Mouse (Mus musculus) G1E (cell line): ENCODE results near the gene Nap1l5. TPM values are rescaled to one million over a fixed set of nuclear protein-coding genes. Genes with fewer than 3 reads are reported as not detected.
"Not testable (repeated sequence)": the region's sequence is repeated elsewhere in the genome, so short reads cannot be mapped to it uniquely, and the experiment has no call there.

Experiments
- ATAC-seq: 2 replicates; pipeline ENCODE4 v1.8.0; 2016; ENCODE audit warnings: mild to moderate bottlenecking; ENCODE audit not compliant: insufficient number of reproducible peaks, poor library complexity, low FRiP score, severe bottlenecking; ENCODE audit errors: extremely low read depth
- DNase-seq: peaks from one replicate; pipeline ENCODE4 v3.0.0; 2012; ENCODE audit warnings: low spot score
- H3K27me3 ChIP-seq: 2 replicates; pipeline ENCODE4 v1.6.1; 2012; ENCODE audit warnings: mild to moderate bottlenecking, low read length, inconsistent platforms; ENCODE audit not compliant: insufficient read depth
- H3K36me3 ChIP-seq: replicated peaks from 2 replicates; pipeline ENCODE3; 2012; ENCODE audit warnings: mild to moderate bottlenecking, inconsistent platforms
- H3K4me1 ChIP-seq: 2 replicates; pipeline ENCODE4 v1.6.1; 2012; ENCODE audit warnings: low read depth, low read length, inconsistent platforms, mixed read lengths; ENCODE audit not compliant: insufficient read depth
- H3K4me3 ChIP-seq: 2 replicates; pipeline ENCODE4 v1.5.1; 2012; ENCODE audit warnings: low read depth, mild to moderate bottlenecking, inconsistent platforms, low read length, moderate library complexity, mixed read lengths
- H3K9me3 ChIP-seq: replicated peaks from 2 replicates; pipeline ENCODE4 v1.6.1; 2012; ENCODE audit warnings: inconsistent platforms
- CTCF ChIP-seq: IDR thresholded peaks from 2 replicates; pipeline ENCODE4 v1.5.1; 2012; ENCODE audit warnings: low read depth, low read length, inconsistent platforms, mixed read lengths
- GATA1 ChIP-seq: IDR thresholded peaks from 2 replicates; pipeline ENCODE4 v1.6.1; 2012; ENCODE audit warnings: borderline replicate concordance, low read length, inconsistent platforms, mixed read lengths
- GATA2 ChIP-seq: IDR thresholded peaks from 2 replicates; pipeline ENCODE4 v1.6.1; 2012; ENCODE audit warnings: low read depth, low read length, inconsistent platforms, borderline replicate concordance
- POLR2AphosphoS5 ChIP-seq: IDR thresholded peaks from 2 replicates; pipeline ENCODE4 v1.6.1; 2012; ENCODE audit warnings: low read depth, low read length, inconsistent platforms; ENCODE audit not compliant: insufficient replicate concordance
- TAL1 ChIP-seq: conservative IDR thresholded peaks from 2 replicates; pipeline ENCODE4 v1.6.1; 2012; ENCODE audit warnings: low read depth, low read length, inconsistent platforms, mixed read lengths
- polyA plus RNA-seq: library from polyadenylated mRNA; stranded (reverse); fragments of >175 nt; gene quantifications from 2 replicates; pipeline ENCODE4 v1.2.3, GENCODE M21; 2012
- total RNA-seq, 2 experiments: library from RNA; stranded (forward) in 1 of 2; stranded (reverse) in 1 of 2; fragments of 200-1000 nt in 1 of 2; fragments of >200 nt in 1 of 2; fragmentation: Nextera tagmentation in 1 of 2; gene quantifications; 2 replicates each; pipeline ENCODE4 v1.2.3; 2014 to 2017

Gene Nap1l5
- total and polyA plus RNA-seq, 3 experiments, result not detected

- H3K4me1 ChIP-seq, result no peaks in the 10 kb centered on the region; the same call in 1 of the 2 replicates
- peaks cover 5% of the 10 kb centered on the region; the same call in 1 of the 2 replicates for H3K27me3 ChIP-seq
- no peak for TF ChIP-seq GATA2
- no peak for TF ChIP-seq TAL1
- TF ChIP-seq POLR2AphosphoS5, result no peak
- TF ChIP-seq GATA1, result no peak
- no peak for TF ChIP-seq CTCF
- no peaks in the 10 kb centered on the region for H3K9me3 ChIP-seq
- DNase-seq (no peak), ATAC-seq (no peak)
- H3K36me3 ChIP-seq, result no peaks in the 10 kb centered on the region
- no peak overlapping the region for H3K4me3 ChIP-seq
Measured at GRCm38 (mm10) chr6:58879987-58880386, 26.9 kb downstream of the Nap1l5 start.

GRCm38 (mm10) chr6:58879572-58879971, 27.3 kb downstream of the Nap1l5 start:
- Histone ChIP-seq H3K27me3 (peaks cover 5% of the 10 kb centered on the region; the same call in 1 of the 2 replicates), H3K36me3 (no peaks in the 10 kb centered on the region), H3K4me3 (no peak overlapping the region)

GRCm38 (mm10) chr6:58867858-58868257, 39.0 kb downstream of the Nap1l5 start:
- ATAC-seq, H3K36me3 ChIP-seq, DNase-seq, H3K4me1 ChIP-seq, H3K27me3 ChIP-seq, H3K4me3 ChIP-seq, H3K9me3 ChIP-seq: not testable (repeated sequence)

More at GRCm38 (mm10) chr6:58879572-58879971, 27.3 kb downstream of the Nap1l5 start:
- TF ChIP-seq CTCF, result no peak
- no peak for TF ChIP-seq TAL1
- TF ChIP-seq GATA2, result no peak
- TF ChIP-seq POLR2AphosphoS5, result no peak
- no peak for TF ChIP-seq GATA1
- ATAC-seq, result no peak
- H3K9me3 ChIP-seq, result no peaks in the 10 kb centered on the region
- no peaks in the 10 kb centered on the region; the same call in 1 of the 2 replicates for H3K4me1 ChIP-seq
- no peak for DNase-seq

GRCm38 (mm10) chr6:58863631-58864235, 43.1 kb downstream of the Nap1l5 start:
- no peak for DNase-seq
- no peaks in the 10 kb centered on the region for H3K36me3 ChIP-seq
- H3K27me3 ChIP-seq, result no peaks in the 10 kb centered on the region
- no peak overlapping the region for H3K4me3 ChIP-seq
- ATAC-seq, result no peak
- H3K9me3 ChIP-seq, result no peaks in the 10 kb centered on the region
- no peaks in the 10 kb centered on the region for H3K4me1 ChIP-seq
- no peak for TF ChIP-seq POLR2AphosphoS5
- TF ChIP-seq GATA2, result no peak
- TF ChIP-seq CTCF, result no peak
- TF ChIP-seq GATA1, result no peak
- TF ChIP-seq TAL1, result no peak

- DNase-seq (no peak), ATAC-seq (no peak)
- Histone ChIP-seq H3K9me3 (no peaks in the 10 kb centered on the region), H3K36me3 (no peaks in the 10 kb centered on the region), H3K4me3 (no peak overlapping the region), H3K27me3 (no peaks in the 10 kb centered on the region), H3K4me1 (no peaks in the 10 kb centered on the region)
- no peak for TF ChIP-seq TAL1
- no peak for TF ChIP-seq POLR2AphosphoS5
- no peak for TF ChIP-seq CTCF
- no peak for TF ChIP-seq GATA1
- TF ChIP-seq GATA2, result no peak
Measured at GRCm38 (mm10) chr6:58862446-58862993, 44.4 kb downstream of the Nap1l5 start.

GRCm38 (mm10) chr6:58859517-58859916, 47.4 kb downstream of the Nap1l5 start:
- no peaks in the 10 kb centered on the region for H3K4me1 ChIP-seq
- ATAC-seq, result no peak

More at GRCm38 (mm10) chr6:58859517-58859916, 47.4 kb downstream of the Nap1l5 start:
- Histone ChIP-seq H3K4me3 (no peak overlapping the region), H3K27me3 (no peaks in the 10 kb centered on the region), H3K36me3 (no peaks in the 10 kb centered on the region), H3K9me3 (no peaks in the 10 kb centered on the region)
- no peak for TF ChIP-seq POLR2AphosphoS5
- TF ChIP-seq CTCF, result no peak
- no peak for TF ChIP-seq TAL1
- no peak for TF ChIP-seq GATA2
- TF ChIP-seq GATA1, result no peak
- no peak for DNase-seq
